Mouse (Mus musculus): ENCODE results near the gene B3galt1.

The B3galt1 gene

DNA sequence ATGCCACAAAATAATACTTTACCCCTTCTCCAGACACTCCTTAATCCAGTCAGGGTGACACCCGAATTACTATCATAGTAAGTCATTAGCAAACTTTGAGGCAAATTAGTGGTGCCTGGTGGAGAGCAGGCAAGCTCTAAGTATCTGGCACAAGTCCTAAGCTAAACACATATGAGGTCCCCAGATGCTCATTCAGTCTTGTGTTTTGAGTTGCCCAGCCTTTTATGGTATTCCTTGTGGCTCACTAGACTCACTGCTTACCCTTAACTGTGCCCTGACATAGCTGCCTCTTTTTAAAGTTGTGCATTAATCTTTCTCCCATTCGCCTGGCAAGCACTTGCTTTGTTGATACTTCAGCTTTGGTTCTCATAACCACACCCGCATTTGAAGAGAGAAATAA is 382.7 kb downstream of the B3galt1 start:
- DNase-seq = no peak

DNA sequence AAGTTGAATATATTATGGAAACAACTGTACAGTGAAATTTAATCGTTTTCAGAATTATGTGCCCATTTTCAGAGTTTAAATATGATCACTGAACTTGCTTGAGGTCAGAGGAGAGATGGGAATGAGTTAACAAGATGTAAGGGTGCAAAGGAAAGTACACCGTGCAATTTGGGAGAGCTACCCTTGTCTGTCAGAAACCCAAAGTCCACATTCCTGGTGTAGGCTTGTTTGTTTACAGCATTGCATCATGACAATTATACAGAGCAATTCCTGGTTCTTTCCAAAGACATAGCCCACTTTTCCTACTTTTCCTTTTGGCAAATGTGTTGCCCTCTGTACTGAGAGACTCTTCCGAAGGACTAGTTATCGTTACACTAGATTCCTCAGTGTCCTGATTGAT is 390.5 kb downstream of the B3galt1 start:
- DNase-seq = no peak

DNA sequence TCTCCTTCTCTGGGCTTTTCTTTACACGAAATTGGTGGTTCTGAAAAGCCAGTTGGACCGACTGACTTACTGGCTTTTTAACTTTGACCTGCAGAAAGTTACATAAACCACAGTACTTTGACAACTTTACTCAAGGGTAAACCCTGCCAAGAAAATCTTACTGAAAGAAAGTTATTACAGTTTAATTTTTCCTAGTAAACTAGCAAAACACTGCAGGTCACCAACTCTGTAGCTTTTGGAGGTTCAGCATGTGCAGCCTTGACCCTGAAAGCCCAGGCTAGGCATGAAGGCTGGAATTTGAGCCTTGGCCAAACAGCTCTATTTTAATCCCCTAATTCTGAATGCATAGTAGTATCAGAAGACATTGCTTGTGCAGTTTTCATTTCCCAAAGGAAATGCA is 391.9 kb downstream of the B3galt1 start:
- DNase-seq = peak; percentile 45 to 63

DNA sequence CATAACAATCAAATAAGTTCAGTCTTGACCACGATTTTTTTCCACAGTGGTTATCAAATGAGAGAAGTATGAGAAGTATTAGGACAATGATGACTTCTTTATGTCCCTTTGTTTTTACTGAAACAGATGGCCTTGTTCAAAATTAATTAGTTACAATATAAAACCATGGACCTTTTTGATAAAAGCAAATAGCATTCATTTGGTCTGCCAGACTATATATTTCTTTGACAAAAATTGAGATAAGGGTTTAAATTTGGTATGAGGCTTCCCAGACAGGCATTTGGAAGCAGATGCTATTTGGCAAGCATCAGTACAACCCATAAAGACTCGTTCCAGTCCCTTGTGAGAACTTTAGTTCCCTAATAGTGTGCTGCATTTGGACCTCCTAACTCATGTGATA is 395.0 kb downstream of the B3galt1 start:
- DNase-seq = no peak

DNA sequence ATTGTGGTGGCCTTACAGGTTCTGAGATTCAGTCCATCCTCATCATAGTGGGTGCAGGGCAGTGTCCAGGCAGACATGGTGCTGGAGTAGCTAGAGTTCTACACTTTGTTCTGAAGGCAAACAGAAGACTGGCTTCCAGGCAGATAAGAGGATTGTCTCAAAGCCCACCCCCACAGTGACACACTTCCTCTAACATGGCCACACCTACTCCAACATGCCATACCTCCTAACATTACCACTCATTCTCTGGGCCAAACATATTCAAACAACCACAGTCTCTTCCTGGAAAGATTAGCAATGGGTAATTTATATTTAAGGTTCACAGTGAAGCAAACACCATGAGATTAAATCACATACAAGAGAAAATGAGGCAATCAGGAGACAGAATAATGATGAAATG is 403.1 kb downstream of the B3galt1 start:
- no peak for DNase-seq

DNA sequence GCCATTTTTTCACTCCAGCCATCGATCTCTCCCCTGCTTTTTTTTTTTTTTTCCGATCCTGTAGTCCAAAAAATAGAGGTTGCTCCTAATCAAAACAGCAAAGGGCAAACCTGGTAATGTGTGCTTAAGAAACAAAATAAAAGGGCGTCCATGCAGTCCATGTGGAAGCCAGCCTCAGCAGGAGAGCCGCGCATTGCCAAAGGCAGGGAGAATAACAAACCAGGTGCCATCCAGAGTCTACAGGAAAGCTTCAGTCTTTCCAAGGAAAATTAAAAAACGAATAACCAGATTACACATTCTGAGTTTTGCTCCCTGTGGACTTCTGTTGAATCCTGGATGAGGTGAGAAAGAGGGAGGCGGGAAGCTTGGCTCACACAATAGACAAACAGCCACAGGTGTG is 405.4 kb downstream of the B3galt1 start:
- DNase-seq = no peak

DNA sequence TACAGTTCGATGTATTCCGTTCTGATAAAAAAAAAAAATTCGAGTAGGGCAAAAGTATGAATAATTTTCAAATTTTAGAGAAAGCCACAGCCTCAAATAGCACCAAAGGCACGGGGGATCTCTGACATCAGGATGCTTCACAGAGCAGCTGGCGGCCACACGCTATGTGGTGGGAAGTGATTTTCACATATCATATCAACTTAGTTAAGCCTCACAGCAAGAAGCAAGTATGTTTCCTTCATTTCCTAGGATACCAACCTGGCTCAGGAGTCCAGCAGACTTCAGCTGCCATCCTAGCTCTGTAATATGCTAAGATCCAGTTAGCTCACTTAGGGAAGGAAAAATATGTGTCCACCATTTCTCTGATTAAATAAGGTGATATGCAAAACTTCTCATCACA is 405.9 kb downstream of the B3galt1 start:
- no peak for DNase-seq

DNA sequence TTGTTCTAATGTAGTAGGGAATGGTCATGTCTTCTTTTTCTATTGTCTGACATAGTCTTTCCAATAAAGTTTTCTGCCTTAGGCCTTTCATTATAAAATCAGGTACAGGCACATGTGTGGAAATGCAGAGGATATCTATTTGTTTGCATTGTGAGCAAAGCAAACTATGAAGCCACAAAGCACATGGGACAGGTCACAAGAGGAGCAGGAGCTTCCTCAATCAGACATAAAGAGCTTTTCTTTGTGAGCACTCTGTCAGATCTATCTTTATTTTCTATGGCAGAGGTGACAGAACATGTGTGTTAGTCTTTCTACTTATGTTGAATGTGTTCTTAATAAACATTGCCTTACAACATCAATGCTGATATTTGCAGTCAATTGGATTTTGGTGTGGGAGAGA is 410.1 kb downstream of the B3galt1 start:
- DNase-seq = no peak

DNA sequence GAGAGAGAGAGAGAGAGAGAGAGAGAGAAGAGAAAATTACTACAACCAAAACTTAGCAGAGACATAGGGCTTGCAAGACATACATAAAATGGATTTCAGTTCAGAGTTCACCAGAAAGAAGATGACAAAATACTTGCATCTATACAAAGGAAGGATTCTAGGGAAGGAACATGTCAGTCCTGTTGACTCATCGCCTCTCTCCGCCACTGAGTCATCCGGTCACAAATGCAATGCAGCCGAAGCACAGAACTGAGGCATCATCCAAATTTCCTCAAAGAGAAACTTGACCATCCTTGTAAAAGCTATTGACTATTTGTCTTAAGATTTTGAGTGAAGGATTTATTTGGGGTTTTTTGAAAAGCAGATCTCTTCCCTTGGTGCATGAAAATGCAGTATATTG is 410.8 kb downstream of the B3galt1 start:
- DNase-seq = no peak

DNA sequence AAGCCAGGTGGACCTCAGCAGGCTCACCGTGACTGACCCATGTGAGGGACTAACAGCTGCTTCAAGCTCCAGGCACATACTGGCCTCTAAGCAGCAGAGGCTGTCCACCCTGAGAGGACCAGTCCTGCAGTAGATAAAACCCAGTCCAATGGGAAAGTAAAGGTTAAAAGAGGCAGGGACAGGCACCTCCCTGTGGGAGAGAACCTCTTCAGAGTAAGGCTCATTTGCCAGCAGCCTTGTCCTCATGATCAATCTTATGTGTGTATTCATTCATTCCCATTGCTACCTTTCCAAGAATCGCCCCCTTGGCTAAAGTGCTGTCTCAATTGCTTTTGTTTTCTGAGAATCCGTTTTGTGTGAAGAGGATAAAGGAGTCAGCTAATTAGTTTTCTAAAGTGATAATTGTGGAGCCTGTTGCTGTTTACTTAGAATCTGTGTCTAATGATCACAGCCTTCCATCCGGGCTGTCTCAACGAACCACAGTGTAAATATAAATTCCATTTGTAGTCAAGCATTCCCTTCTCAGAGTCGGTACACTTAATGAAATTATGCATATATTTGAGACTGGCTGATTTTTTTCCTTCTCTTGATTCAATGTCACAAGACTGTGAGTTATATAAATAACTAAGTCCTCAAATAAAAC is 412.1 kb downstream of the B3galt1 start:
- DNase-seq = no peak

DNA sequence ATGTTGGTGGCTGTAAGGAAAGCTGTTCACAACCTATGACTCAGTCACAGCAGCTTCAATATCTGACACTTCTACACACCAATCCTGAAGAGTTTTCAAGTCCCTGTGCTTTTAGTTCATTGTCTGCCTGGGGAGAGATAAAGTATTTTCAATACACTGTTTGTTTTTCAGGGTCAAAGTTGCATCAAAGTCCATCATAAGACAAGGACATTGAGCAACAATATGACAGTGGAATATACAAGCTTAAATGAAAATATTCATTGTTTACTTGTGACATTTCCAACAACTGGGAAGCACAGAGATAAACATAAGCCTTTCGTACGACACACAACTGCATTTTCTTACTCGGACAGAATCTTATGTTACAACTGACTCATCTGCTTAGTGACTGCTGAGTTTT is 417.9 kb downstream of the B3galt1 start:
- no peak for DNase-seq

DNA sequence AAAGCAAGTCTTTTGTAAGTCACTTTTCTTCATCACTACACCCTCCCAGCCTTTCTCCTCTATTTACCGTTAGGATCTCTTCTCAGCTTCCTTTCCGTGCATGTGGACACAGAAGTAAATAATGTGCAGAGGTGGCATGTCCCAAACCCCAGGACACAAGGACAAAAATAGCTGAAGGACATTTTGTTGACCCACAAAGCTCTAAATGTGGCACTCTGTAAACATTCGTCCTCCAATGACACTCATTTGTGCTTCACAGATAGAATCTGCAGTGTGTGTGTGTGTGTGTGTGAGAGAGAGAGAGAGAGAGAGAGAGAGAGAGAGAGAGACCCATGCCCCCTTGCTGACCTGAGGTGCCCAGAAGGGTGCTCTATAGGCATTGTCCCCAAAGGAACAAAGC is 419.5 kb downstream of the B3galt1 start:
- DNase-seq = no peak

DNA sequence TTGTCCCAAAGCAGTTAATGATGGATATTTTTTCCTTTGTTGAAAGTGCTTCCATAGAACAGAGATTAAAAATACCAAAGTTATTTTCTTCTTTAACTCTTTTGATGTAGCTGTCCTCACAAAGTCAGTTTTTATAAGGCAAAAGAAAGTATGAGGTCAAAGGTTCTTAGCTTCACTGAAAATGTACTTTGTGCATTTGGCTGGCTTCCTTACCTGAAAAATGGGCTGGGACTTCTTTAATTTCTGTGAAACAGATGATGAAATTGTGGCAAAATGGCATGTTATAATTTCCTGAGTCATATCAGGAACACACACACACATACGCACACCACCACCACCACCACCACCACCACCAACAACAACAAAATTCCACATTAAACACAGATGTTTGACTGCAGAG is 427.8 kb downstream of the B3galt1 start:
- DNase-seq = peak in 1 of 2 experiments; percentile 6

DNA sequence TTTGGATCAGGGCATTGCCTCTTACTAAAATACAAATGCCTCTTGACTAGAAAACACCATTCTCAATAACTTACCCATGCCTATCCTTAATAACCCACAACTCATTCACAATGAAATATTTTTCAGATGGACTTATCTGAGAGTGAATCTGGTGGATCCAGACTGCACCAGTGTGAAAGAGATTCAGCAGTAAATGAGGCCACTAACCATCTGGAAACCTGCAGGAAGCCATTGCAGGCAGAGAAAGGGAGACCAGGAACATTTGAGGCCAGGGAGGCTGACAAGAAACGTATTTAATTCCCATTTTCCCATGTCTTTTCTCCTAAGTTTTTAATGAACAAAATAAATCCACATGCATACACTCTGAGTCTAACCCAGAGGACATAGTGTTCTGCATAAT is 437.4 kb downstream of the B3galt1 start:
- no peak for DNase-seq

DNA sequence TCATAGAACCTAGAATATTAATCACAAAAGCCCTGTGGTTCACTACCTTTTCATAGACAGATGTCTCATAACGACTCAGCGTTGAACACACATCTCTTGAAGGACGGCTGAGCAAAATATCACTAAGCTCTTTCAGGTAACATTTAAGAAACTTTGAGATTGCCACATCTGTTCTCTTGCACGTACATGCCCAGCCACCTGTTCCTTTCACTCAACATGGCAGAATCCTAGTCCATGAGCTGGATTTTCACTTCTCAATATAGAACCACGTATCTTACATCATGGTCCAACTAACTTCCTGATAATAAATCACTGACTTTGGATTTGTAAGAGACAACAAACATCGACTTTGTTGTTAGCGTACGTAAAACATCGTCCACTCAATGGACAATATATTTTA is 439.5 kb downstream of the B3galt1 start:
- DNase-seq = no peak

DNA sequence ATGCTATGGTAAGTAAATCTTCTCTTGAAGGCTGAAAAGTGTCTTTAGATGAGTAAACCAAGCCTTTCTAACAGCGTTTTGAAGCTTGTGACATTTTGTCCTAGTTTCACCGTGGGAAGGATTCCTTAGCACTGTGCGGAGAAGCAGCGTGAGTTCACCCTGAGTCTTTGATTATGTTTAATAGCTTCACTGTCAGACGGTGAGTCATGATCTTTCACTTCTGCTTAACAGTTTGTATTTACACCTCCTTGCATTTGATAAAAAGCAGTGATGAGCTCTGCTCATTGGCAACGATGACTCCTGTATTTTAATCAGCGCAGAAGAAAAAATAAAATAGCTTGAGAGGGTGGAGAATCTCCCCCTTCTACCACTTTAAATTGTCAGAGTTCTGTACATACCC is 440.0 kb downstream of the B3galt1 start:
- no peak for DNase-seq

DNA sequence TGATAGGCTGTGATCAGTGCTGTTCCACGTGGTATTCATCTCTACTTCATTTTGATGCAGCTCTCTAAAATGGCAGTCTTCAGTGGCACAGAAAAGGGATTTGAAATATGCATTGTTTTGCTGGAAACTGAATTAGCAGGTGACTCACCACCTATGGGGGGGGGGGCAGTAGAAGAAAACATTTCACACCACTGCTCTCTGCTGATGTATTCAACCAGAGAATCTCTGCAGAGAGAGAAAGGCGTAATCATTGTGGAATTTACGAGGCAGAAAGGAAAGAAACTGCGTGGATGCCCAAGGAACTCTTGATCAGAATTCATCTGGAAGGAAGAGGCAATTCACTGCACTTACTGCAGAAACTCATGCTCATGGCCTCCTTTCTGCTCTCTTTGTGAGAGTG is 445.7 kb downstream of the B3galt1 start:
- DNase-seq = no peak

DNA sequence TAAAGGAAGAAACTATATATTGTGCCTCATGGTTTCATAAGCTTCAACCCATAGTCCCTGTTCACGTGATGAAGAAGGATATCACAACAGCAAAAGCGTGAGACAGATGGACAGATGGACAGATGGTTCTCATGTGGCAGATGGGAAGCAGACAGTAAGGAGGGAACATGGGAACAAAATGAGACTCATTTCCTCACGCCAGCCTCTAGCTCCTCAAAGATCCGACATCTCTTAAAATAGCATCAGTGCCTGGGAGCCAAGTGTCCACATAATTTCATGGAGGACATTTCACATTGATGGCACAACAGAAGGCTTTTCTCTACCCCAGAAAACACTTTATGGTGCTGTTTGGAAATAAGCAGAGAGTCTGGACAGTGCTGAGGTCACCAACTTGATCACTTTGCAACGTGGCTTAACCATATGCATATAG is 454.6 kb downstream of the B3galt1 start:
- DNase-seq = no peak

DNA sequence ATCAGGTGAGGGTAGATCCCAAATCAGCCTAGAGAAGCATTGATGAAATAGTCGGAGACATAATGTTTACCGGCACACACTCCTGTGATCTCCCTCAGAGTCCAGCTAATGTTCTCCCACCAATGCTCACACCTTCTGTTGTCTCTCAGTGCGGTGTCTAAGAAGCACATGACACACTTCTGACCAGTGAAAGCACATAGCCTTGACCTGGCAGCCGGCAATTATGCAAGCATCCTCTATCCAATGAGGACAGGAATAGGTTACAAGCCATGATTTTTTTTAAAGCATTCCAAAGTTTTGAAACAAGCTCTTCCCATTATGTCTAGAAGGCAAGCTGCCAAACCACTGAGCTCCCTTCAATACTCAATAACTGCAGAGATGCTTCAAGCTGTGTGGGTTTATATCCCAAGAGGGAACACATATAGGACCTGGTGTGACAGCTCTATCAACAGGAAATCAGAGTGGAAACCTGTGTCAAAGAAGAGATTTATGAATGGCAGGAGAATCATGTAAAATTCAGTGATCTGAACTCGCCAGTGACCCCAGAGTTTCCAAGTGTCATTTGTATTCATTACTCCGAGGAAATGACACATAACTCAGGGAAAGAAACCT is 456.0 kb downstream of the B3galt1 start:
- DNase-seq = peak in 1 of 2 experiments; percentile 0

DNA sequence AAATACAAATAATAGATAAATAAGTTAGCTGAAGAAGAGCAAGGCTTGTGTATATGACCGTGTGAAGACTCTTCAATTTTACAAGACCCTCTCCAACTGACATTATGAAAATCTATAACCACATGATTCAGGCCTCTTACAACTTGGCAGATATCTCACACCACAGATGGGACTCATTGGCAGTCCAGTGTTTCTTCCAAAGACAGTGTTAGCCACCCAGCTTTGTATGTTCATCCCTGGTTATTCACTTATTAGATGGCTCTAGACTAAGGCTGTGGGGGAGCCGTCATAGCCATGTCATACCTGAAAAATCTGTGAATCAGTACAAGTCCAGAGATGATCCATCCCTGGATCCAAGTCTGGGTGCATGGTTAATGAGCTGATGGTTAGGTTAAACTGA is 463.1 kb downstream of the B3galt1 start:
- no peak for DNase-seq

DNA sequence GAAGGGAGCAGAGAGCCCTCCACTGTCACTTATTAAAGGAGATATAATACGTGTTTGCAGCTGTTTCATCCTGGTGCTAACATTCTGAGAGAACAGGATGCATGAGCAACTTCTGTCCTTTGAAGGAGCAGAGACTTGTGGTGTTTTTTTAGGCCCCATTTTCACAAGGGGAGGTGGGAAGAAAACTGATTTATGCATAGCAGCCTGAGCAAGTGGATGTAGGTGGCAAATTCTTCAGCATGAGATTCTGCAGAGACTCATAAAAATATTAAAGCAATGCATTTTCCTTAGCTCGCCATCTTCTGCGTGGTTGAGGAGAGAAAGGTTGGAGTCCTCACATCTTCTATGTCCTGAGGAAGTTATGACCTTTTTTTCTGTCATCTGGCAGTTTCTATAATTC is 469.0 kb downstream of the B3galt1 start:
- DNase-seq = no peak

DNA sequence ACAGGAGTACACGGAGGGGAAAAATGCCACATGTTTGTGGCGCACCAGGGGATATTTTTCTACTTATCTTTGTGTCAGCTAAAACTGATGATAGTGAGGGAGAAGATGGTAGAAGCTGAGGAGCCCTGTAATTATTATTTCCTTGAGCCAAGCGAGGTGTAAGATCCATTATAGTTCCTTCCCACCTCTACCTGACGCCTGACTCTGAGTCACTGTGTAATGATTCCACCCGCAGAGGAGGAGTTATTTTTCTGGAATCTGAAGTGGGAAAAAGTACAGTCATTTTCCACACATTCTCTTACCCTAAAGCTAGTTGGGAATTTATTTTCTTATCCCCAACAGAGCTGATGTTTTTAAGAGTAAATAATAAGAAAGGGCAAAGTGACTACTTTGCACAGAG is 475.1 kb downstream of the B3galt1 start:
- DNase-seq = no peak

DNA sequence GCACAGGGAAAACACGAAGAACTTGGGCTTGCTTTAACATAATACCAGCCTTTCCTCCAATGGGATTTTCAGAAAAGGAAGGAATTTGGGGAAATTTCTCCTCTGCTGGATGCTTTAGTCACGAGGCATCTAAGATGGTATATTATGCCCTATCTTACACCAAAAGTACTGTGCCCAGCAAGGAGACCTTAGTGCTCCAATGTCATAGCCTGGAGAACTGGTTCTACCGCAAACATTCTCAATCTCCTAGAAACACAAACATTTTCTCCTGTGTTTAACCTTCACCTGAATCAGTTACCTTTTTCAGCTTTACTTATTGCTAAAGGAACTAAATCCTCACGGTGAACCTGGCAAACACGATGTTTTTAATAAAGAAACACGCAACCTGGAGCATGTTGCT is 486.8 kb downstream of the B3galt1 start:
- peak in 1 of 2 experiments; percentile 4 for DNase-seq

DNA sequence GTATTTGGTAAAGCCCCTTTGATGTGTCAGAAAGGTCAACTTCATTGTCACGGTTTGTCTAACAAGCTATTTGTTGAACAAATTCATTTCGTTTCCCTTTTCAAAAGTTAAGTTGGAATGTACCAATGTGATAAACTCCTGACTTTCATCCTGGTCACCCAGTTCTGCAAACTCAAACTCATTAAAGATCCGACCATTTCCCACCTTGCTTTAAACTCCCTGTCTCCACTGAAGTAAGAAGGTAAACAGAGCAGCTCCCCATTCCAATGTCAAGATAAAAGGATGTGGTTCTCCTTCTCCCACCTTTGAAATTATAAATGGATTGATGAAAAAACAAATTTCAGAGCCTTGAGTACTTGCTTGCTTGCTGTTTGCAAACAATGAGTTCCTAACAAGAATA is 487.6 kb downstream of the B3galt1 start:
- no peak for DNase-seq

DNA sequence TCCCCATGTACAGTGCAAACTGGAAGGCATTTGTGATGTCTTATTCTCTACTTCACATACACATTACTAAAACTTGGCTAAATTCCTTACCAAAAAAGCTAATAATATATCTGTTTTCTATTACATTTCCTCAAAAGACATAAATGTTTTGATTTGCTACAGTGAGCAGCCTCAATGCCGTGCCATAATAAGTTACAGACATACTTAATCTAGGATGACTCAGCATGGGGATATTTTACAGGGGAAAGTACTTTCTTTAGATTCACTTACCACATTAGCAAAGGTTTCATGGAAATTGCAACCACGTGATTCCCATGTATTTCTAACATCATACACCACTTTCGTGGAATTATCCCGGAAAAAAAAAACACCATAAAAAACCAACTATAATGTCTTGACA is 495.7 kb downstream of the B3galt1 start:
- no peak for DNase-seq

Measured in kidney, adult 8-10 months (tissue).